Mouse (Mus musculus) mouse embryonic stem cell (cell line): ENCODE data around the gene Cmtr1.

Experiments used
- in situ Hi-C, 2 experiments: fragments of 300-500 bp; cut with MboI; formaldehyde crosslinking; loops; 1 replicate in 1 of 2; 3 replicates in 1 of 2; pipeline ENCODE4 v1.14.3; 2019 to 2020; ENCODE audit warnings: low sequenced_read_pairs in 2 of 2, low pct_unique_long_range_greater_than_20kb in 1 of 2, mixed read lengths in 1 of 2; ENCODE audit not compliant: unreplicated experiment in 1 of 2

The Cmtr1 gene

GRCm38 (mm10) chr17:29720755-29721365 lies 60.5 kb downstream of the Cmtr1 start:
- in situ Hi-C loops, result no loop called here

DNA sequence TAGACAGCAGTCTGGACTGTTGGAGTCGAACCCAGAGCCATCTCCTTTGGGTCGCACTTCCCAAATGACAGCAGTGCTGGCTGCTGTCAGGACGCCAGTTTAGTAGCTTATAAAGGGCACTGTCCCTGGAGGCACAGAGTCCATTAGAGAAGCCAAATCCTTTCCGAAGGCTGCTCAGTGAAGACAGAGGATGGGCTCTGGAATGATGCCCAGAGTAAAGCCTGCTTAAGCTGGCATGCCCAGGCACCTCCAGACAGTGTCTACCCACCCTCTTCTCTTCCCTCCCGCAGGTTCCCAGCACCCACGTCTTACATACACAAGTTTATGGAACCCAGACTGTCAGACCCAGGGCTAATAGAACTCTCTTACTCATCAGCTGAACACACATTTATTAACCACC lies 64.2 kb downstream of the Cmtr1 start:
- in situ Hi-C loops, result no loop called here

DNA sequence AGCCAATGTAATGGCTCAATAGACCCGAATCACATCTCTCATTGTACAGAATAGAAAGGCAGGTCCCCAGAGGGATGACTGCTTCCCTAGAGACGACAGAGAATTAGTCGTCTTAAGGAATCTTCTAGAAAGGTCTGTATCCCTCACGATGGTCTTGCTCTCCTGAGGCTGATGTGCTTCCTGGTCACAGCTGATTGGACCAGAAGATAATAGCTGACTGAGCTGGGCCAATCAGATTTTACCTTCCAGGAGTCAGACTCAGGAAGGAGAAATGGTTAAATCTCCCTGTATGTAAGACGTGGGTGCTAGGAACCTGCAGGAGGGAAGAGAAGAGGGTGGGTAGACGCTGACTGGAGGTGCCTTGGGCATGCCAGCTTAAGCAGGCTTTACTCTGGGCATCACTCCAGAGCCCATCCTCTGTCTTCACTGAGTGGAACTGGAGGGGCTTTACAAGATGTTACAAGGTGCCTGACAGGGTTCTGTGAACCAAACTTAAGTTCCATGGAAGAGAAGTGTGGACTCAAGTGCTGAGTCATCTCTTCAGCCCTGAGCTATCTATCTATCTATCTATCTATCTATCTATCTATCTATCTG lies 64.7 kb downstream of the Cmtr1 start:
- in situ Hi-C loops, result no loop called here

DNA sequence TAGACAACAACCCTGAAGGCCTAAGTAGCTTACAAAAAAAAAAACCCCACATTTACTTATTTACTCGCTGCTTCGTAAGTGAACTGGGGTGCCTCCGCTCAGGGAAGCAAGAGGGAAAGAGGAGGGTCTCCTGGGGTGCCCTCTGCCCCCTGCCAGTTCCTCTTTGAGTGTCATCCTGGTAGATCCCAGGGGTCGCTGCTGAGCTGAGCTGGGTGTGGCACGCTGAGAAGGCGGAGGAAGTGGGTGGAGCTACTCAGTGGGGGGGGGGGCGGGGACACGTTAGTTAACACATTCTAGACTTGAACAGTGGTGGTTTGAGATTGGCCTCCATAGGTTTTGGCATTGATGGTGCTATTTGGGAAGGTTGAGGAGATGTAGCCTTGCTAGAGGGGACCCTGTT lies 67.7 kb downstream of the Cmtr1 start:
- in situ Hi-C loops, result no loop called here

DNA sequence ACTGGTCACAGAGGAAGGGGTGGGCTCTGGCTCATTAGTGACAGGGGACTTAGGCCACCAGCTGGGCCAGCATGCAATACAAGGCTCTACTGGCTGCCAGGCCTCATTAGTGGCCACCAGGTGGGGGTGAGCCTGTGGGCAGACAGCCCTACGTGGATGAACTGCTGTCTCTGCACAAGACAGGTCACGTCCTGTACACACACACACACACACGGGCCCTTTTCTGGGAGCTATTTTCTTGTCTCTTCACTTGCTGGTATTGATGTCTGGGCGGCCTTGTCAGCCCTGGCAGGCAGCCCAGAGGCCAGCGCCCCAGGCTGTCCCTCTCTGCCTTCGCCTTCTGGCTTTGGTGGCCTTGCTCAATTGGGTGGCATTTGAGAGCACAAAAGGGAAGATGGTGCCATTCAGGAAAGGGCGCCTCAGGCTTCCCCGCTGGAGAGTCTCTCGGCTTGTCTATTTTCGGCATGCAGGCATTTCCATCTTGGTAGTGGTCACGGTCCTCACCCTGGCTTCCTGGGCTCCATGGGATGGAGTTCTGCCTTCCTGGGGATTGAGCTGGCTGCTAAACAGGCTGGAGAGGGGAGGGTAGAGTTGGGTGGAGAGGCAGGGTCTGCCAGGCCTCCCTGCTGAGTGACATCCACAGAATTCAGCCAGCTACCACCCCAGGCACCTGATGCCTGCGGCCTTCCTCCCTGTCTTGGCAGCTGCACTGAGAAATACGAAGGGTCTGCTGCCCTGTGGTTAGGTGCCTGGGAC lies 70.3 kb downstream of the Cmtr1 start:
- in situ Hi-C loops, result no loop called here

GRCm38 (mm10) chr17:29731266-29731952 lies 71.0 kb downstream of the Cmtr1 start:
- in situ Hi-C loops, result no loop called here

DNA sequence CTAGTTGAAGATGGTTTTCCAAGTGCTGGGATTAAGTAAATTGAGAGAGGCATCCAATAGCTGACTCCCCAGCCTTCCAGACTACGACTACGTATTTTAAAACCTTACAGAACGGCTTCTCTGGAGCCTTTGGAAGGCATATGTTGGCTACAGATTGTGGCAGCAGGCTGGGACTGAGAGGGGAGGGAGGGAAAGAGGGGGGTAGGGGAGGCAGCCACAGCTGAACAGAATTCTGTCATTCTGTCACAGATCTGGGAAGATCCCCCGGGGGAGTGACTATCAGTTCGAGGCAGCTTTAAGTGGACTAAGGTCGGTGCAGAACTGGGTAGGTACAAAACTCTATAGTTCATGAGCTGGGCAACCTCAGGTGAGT lies 71.5 kb downstream of the Cmtr1 start:
- in situ Hi-C loops, result no loop called here

DNA sequence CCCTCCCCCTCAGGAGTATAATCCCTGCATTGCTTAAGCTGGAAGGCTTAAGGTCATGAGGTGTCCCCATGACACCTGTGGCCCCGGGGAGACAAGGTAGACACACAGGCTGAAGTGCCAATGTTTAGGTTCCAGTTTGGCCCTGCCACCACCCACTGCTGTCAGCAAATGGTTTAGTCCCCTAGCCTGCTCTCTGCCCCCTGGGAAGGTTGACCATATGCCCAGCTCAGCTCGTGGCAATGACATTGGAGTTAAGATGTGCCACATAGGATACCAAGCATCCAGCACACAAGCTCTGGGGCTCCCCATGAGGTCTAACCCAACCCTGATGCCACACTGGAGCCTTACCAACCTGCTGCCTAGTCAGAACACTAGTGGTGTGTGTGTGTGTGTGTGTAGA lies 72.1 kb downstream of the Cmtr1 start:
- in situ Hi-C loops, result no loop called here

DNA sequence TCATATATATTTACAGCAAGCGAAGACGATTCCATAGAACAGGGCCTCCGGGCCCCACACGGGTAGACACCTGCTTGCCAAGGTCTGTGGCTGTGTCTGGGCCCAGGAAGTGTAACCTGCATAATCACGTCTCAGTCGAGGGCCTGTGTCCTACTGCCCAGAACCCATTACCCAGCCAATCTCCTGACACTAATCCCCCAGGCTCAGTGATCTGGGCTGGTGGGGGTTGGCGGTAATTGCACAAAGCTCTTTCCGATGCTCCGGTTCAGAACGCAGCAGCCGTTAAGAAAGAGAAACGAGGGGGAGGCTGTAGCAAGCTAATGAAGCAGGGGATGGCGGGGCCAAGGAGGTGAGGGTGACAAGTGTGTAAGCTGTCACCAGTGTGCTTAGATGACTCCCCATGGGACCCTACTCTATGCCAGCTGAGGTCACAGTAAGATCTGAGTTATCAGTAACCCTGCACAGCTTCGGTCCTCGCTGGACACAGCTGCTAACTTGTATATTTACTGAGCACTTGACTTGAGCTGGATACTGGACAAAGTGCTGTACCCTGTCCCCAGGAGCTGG lies 76.1 kb downstream of the Cmtr1 start:
- in situ Hi-C loops, result no loop called here

- in situ Hi-C loops, result no loop called here
Measured at GRCm38 (mm10) chr17:29737849-29738804, 77.7 kb downstream of the Cmtr1 start.

DNA sequence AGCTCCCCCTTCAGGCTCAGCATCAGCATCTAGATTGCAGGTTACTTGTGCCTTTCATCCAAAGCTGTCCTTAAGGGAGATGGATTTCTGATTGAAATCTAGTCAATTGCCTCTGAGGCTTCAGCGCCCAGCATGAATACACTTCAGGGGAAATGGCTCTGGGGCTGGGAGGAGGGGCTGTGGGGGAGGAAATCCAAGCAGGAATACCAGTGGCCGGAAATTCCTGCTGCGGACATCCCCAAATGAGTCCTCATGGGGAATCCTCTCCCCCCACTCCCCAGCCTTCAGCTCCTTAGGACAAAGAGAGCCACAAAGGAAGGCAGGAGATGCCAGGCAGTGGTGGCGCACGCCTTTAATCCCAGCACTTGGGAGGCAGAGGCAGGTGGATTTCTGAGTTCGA lies 87.1 kb downstream of the Cmtr1 start:
- in situ Hi-C loops, result no loop called here

DNA sequence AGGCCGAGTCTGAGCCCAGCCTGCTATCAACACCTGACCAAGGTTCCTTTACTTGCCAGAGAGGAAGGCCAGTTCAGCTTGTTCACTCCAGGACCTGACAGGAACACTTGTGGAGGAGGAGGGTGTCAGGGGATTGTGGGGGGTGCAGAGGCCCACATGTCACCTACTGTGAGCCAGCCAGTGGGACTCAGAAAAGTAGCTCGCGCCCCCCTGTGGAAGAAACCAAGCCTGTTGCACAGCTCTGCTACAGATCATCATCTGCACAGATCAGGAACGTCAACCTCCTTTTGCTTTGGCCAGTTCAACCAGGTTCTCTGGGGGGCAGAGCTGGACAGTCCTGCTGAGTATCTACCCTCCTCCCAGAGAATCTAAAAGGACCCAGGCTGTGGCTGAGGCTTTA lies 94.1 kb downstream of the Cmtr1 start:
- in situ Hi-C loops, result loop anchor here in 1 of 2 experiments (10.0 kb wide), 1 partner anchor 220 kb away; no protein-coding TSS in a partner anchor
